Mouse (Mus musculus) layer of hippocampus, adult 8-10 months (tissue): ENCODE data around the gene Zfp84. TPM values are rescaled to one million over a fixed set of nuclear protein-coding genes. Genes with fewer than 3 reads are reported as not detected.
"Not testable (repeated sequence)": the region's sequence is repeated elsewhere in the genome, so short reads cannot be mapped to it uniquely, and the experiment has no call there.

Experiments used
- DNase-seq, 2 experiments: peaks; one replicate each; pipeline ENCODE4 v3.0.0; 2022; ENCODE audit warnings: low spot score in 2 of 2
- total RNA-seq, 4 experiments: library from RNA; stranded (reverse); gene quantifications; 2 replicates each; pipeline ENCODE4 v1.2.4; 2022

Zfp84 gene
- 10 to 100 TPM; 17.7 to 18.8 (median 18.2) TPM for total RNA-seq

DNA sequence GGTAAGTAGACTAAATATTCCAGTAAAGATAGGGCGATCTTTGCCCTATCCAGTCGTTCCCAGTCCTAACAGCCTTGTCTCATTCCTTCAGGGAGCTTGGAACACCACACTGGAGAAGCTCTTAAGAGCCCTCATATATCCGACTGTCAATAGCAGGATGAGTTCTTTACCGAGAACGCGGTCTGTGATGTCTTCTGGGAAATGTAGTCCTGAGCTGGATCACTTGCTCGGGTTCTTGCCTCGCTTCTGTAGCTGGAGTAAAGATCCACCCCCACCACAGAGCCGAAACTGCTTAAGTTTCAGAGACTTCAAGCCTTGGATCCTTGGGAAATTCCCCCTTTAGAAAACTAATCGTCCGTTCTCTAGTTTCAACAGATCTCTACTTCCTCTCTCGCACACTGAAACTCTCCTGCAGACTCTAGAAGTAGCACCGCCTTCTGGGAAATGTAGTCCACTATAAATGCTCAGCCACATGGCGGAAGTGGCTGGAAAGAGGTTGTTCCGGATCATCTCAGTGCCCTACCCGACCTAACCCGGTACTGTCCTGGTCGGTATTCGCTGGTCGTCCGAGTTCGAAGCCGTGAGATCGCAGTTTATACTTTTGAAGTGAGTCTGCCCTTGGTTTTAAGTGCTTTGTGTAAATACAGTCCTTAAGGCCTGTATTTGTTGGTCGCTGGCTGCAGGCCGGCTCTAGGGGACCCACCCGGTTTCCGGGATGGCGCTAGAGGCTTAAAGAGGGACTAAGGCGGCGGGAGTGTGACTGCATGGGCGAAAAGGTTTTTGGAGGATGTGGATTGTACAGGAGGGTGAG lies at the start of gene Zfp84:
Gene Zfp84 (plus strand): TSS at position 463 of the 811 bp plus-strand sequence.
- peak; percentile 89 to 92 for DNase-seq

DNA sequence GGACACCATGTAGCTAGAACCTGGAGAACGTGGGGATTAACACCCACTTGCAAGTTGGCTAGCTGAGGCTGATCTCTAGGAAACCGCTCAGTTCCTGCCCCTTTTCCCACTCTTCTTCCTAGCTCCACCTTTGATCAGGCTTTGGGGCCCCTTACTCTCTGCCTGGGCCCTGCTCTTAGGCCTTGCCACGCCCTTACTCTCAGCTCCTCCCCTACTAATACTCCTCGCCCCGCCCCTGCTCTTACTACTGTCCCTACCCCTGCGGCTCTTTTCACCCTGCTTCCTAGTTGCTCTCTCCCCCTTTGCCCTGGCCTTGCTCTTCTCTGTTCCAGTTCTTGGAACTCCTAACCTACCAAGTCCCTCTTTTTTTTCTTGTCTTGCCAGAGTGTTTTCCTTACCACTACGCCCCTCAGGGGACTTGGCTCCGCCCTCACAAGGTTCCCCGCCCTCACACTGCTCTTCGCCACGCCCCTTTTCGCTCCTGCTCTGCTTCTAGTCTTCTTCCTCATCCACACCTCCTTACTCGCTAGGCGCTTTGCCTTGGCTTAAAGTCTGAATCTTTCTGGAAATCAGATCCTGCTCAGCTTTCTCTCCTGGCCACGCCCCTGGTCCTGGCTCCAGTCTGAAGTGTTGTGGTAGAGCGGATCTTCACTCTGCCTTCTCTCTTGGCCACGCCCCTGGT lies 42.8 kb upstream of the Zfp84 start:
- not testable (repeated sequence) for DNase-seq

DNA sequence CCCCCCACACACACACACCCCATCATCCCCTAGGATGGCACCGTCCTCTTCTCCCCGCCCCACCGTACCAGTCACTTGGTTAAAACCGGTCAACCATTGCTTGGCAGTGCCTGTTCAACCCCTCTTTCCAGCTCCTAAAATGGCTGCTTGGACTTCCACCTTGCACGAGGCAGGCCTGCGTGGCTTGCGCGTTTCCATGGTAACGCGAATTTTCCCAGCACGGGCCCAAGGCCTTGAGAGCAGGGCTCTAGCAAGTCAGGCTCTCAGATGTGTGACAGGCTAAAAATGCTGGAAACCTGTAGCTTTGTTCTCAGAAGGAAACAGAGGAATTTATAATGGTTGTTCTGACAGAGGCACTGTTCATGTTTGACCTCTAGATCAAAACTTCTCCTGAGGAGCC lies 41.5 kb upstream of the Zfp84 start, which contains the start of gene Catsperg2:
Gene Catsperg2 (minus strand): TSS at position 173 of the 400 bp plus-strand sequence.
- DNase-seq: not testable (repeated sequence)

DNA sequence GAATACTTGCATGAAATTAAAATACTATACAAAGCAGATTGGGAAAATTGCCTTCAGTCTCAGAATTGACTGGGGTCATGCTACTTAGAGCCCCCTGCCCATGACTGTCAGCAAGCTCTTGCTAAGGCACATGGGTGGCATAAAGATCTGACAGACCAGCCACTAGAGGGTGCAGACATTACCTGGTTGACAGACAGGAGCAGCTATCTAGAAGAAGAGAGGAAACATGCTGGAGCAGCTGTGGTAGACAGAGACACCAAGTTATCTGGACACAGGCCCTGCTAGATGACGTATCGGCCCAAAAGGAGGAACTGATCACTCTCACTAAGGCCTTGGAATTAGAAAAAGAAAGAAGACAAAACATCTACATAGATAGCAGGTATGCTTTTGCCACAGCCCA lies 40.3 kb upstream of the Zfp84 start:
- no peak for DNase-seq

DNA sequence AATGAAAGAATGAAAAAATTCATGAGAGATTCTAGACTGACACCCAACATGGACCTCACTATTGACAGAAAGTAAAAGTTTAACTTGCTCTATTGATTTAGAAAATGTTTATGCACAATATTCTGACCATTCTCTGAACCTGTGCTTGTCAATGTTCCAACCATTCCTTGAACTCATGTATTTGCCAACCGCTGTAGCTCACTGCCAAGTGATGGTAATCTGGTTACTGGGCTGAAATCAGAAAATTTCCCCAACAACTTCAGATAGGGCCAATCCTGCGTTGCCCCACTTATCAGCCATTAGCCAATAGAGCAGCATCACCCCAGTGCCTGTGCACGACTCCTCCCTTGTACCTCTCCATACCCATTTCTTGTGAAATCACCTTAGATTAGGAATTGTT lies 26.1 kb upstream of the Zfp84 start:
- DNase-seq: no peak

DNA sequence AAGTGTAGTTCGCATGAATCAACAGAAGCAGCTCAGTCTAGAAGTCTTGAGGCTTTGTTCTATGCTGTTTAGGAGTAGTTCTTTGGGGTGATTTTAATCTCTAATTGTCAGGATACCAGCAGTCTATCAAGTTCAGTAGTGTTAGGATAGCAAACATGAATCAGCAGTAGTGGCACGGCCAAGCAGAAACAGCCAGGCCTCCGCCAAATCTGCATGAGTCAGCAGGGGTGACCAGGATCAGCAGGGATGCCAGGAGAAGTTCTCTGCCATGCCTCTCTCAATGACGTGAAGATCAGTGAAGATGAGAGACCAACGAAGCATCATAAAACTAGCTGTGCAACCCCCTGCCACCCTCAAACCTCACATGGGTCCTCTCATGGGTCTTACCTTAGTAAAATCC lies 7.9 kb upstream of the Zfp84 start:
- no peak for DNase-seq

DNA sequence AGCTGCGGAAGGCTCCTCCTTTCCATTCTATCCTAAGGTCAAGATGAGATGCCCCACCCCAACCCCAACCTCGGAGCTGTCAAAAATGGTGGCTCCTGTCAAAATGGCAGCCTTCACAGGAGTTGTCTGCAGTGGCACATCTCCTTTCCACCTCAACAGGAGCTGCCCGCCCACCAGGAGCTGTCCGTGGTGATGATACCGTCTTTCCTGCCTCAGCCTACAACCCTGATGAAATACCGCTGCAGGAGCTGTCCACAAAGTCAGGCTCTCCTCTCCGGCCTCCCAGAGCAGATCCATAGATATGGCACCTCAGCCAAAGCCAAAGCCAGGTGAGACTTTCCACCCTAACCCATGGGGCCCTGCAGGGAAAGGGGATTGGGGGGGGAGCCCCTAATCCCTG lies 3.6 kb upstream of the Zfp84 start:
- DNase-seq: no peak

DNA sequence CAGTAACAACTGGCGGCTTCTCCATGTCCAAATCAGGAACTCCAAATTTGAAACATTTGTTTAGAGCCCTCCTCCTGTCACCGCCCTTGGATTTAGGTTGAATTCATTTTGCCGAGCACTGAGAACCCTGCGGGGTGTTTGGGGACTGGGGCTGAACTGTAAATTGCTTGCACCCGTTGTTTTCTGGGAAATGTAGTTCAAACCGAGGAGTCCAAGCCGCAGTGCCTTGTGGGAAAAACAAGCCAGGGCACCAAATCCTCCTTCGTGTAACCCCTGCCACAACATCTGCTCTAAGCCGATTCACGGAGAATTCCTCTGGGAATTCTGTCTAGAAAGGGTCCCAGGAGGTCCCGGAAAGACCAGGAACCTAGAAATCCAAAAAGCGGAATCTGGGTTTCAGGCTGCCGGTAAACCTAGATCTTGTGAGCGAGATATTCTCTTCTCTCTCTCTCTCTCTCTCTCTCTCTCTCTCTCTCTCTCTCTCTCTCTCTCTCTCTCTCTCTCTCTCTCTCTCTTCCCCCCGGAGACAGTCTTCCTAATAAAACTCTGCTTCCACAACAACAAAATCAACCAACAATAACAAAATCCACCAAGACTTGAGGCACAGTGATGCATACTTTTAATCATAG lies 1.2 kb upstream of the Zfp84 start:
- peak; percentile 80 to 84 for DNase-seq

DNA sequence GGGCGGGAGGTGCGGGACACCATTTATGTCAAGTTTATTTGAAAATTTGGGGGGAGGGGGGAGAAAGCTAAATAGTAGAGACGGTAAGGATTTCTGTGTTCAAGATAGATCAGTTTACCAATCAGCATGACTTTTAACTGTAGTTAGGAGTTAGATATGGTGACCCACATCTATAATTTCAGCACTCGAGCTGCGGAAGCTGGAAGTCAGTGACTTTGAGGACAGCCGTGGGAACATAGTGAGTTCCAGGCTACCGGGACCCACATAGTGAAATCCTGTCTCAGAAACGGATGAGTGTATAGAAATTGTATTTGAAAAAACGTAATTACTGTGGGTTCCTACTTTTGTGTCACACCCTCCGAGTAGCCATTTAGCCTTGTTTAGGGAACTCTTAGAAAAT lies 628 bp downstream of the Zfp84 start:
- DNase-seq: no peak

DNA sequence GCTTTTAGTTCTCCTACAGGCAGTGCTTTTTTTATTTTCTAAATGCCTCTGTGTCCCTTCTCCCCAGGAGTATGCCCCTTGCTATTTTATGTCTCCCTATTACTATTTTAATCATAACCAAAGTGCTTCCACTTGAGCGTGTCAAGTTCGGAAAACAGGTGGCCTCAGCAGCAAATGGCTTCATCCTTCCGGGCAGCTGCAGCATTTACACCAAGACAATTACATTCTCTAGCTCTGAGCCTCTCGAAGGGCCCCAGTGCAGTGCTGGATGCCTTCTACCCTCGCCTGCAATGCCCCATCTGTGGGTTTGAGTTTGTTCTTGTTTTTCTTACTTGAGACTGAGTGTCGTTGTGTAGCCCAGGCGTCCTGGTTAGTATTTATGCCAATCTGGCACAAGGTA lies 5.2 kb downstream of the Zfp84 start:
- no peak for DNase-seq

DNA sequence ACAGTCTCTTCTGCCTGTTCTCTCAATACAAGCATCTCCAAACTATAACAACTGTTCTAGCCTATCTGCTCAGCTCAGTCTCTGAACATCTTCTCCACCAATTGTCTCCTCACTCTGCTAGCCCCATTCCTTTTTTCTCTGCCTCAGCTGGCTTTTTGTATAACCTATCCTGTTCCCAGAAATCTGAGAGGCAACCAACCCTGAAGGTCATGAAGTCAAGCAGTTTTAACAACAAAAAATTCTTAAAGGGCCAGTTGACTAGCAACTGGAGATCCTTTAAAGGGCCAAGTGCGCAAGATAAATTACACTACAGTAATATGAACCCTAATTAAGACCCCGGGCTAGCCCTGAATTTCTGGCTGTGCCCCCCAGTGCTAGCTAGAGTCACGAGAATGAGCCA lies 6.0 kb downstream of the Zfp84 start:
- no peak for DNase-seq

DNA sequence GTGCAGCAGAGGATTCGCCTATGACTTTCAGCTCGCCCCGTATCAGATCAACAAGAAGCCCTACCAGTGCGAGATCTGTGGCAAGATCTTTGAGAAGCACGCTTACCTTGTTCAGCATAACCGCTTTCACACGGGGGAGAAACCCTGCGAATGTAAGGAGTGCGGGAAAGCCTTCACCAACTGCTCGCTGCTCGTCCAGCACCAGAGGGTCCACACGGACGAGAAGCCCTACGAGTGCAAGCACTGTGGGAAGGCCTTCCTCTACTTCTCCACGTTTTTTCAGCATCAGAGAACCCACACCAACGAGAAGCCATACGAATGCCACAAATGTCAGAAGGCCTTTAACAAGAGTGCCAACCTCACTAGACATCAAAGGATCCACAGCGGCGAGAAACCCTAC lies 8.2 kb downstream of the Zfp84 start:
- DNase-seq: no peak

DNA sequence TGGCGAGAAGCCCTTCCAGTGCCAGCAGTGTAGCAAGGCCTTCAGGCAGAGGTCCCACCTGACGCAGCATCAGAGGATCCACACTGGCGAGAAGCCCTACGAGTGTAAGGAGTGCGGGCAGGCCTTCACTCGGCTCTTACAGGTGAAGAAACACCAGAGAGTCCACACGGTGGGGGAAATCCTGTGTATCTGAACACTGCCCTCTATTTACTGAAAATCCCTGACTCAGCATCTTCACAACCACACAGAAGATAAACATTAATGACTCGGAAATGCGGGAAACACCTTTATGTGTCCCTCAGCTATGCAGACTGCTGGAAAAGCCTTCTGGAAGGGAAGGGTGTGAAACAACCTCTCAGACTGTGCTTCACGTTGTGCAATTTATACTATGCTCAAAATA lies 9.0 kb downstream of the Zfp84 start:
- DNase-seq: no peak

DNA sequence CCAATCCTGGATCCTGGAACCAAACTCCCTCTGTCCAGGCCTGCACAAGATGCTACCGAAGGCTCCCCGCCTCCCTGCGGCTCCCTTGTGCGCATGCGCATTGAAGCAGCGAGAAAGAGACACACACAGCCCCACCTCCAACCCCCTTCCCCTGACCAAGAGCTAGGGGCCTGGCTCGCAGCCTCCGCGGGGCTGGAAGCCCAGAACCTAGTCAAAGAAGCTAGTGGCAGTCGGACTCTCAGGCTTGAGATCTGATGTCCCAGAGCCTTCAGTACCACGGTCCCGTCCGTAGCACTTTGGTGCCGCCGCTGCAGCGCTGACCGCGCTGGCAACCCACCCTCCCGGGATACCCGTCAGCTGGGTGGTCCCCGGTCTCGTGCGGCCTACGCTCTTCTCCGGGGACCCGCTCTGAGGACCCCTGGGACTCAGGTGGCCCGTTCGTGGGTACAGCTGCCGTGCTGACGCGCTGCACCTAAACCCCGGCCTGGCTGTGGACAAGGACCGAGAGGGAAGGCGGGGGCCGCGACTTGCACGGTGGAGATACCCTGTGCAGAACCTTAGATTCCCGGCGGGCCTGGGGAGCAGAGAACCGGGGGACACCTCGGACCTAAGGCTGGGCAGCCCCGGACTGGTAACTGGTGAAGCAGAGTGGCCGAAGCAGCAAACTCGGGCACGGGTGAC lies 15.7 kb downstream of the Zfp84 start, which contains the start of gene Zfp30:
Gene Zfp30 (plus strand): TSS at position 128 of the 681 bp plus-strand sequence.
- DNase-seq: peak; percentile 81 to 85

DNA sequence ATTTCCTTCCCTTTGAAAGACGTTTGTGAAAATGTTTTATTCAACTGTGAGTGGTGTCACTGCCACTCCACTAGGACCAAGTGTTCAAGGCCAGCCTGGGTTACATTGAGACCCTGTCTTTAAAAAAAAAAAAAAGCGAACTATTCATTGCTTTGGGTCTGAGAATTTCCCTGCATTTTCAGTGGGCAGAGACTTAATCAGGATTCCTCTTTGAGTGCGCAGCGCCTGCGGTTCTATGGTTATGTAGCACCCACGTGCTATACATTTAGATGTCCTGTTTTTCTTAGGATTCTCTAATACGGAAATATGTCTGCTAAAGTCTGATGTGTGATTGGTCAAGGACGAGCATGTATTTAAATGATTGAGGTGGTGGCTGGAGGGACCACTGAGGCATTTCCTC lies 16.7 kb downstream of the Zfp84 start:
- DNase-seq: no peak

DNA sequence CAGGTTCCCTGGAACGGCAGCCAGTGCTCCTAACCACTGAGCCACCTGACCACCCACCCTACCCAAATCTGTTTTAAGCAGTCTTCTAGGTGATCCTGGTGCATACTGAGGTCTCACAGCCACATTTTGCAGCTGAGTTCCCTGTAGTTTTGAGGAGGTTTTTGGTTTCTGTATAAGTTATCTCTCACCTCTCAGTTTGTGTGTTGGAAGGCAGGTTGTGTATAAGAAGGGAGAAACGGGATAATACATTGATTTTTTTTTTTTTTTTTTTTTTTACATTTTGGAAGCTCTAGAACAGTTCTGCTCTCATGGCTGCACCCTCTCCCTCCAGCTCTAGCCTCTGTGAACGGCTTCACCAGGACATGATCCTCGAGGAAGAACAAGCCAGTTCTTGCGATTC lies 17.5 kb downstream of the Zfp84 start:
- DNase-seq: no peak

DNA sequence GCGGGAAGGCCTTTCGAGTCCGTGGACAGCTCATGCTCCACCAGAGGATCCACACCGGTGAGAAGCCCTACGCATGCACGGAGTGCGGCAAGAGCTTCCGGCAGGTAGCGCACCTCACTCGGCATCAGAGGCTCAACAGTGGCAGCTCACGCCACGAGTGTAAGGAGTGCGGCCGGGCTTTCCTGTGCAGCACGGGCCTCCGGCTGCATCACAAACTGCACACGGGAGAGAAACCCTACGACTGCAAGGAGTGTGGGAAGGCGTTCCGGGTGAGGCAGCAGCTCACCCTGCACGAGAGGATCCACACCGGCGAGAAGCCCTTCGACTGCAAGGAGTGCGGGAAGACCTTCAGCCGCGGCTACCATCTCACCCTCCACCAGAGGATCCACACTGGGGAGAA lies 24.6 kb downstream of the Zfp84 start:
- DNase-seq: no peak

DNA sequence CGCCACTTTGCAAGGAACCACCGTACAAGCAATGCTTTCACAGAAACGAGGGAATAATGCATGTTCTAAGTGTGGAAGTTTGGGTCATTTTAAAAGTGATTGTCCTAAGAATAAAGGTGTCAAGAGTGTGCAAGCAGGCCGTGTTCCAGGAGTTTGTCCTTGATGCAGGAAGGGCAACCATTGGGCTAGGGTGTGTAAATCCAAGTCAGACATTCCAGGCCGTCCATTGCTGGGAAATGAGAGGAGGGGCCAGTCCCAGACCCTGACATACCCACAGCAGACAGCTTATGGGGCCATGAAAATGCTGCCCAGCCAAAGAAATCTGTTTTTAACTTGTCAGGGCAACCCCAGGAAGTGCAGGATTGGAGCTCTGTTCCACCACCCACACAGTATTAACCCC lies 38.7 kb downstream of the Zfp84 start:
- no peak for DNase-seq

DNA sequence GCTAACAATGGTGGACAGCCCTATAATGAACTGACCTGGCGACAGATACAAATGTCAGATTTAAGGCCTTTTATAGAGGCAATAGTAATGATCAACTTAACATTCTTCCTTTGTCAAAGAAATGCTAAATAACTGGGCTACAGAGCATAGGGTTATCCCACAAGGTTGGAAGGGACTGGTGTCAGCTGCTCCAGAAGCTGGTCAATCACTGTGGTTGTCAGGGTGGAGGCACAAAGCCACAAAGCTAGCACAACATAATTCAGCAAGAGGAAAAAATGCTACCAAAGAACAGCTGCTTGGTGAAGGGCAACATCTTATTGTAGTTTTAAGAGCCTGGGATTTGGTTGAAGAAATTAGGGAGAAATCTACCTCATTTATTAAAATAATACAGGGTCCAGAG lies 43.9 kb downstream of the Zfp84 start:
- DNase-seq: no peak

DNA sequence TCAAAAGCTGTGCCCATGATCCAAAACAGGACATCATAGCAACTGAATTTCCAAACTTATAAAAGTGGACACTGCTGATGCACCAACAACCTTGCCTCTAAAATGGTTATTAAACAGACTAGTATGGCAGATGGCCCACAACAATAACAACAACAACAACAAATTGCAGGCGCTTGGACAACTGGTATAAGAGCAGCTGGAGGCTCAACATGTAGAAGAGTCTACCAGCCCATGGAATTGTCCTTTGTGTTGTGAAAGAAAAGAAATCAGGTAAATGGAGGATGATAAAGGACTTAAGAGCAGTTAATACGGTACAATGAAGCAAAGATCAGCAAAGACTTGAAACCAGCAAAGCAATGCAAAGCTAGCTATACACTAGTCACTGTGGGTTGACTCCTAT lies 46.0 kb downstream of the Zfp84 start:
- DNase-seq: no peak

DNA sequence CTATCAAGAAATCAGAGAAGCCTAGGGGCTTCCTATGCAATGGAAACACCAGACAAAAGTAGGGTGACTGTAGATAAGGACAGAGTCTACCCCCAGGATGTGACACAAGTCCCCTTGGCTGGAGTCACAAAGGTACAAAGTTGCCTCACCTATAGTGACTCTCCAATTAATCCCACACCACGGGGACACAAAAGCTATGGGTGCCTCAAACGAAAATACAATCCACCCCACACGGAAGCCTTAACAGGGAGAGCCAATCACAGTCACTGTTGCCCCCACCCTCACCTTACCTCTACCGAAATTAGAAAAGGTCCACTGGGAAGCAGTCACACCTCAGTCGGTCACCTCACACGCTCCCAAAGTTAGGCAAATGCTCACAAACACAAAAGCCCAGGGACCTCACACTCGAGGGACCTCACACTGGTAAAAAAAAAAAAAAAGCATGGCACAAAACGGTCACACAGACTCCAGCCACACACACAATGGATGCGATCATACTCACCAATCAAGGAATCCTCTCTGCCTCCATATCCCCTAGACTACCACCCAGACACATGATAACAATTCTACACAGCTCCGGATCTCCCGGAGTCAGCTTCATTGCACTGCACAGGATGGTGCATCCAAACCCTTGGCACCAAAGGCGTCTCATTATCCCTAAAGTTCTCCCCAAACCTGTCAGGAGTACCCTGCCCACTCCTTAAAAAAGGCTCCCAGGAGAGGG lies 46.9 kb downstream of the Zfp84 start:
- DNase-seq: no peak
